Comparison of ENCODE assay signal across 21 mouse cellular contexts in the genomic region with DNA sequence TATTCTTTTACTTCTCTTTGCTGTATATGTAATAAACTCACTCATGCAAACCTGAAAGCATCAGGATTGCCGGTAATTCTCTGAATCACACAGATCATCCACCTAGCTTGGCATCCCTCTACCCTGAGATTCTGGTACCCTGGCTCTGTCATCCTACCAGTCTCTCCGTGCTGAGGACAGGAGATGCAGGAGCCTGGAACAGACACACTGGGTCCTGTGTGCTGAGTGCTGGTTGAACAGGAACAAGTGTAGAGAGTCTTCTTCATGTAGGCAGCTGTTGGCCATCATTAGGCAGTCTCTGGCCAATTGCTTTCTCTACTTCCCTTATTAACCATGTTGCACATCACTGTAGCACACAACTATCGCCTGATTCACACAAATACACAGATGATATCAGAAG. TPM values are rescaled to one million over a fixed set of nuclear protein-coding genes. Genes with fewer than 3 reads are reported as not detected.
DNase-seq lines count a peak whose midpoint lies in the region; ATAC-seq lines count a peak whose summit lies in the region.
"Had no signal": no experiment of that assay in that cellular context is flagged by ENCODE, and none has a peak within 500 bp of the region (broad histone marks: within the 10 kb centered on the region; RNA-seq: fewer than 3 reads in every experiment).

No protein-coding gene starts in this region.

- no peak overlapping the region for H3K4me2 ChIP-seq in hindbrain, embryonic 11.5 days (replicated peaks; ENCODE audit: low read depth, low read length)

- ATAC-seq in hindbrain, embryonic 11.5 days (ENCODE audit: low FRiP score): no peak
- ATAC-seq: activated CD4-positive, CD25-positive, alpha-beta regulatory T cell, adult 4 months; CD4-positive, CD25-positive, alpha-beta regulatory T cell, adult 4 months; Patski had no signal

- no peaks in the 10 kb centered on the region for H3K4me1 ChIP-seq in heart, embryonic 10.5 days
- H3K4me1 ChIP-seq in hindbrain, embryonic 10.5 days (replicated peaks): 0 out of 2 replicates have a peak, but pooled peaks cover 2% of the 10 kb centered on the region
- no peaks in the 10 kb centered on the region for H3K4me1 ChIP-seq in hindbrain, embryonic 11.5 days (replicated peaks; ENCODE audit: control insufficient read depth, insufficient read depth, low read length)

- H3K9ac ChIP-seq in hindbrain, embryonic 11.5 days (ENCODE audit: low read depth, low read length): no peak overlapping the region

- H3K27me3 ChIP-seq in heart, embryonic 10.5 days (ENCODE audit: insufficient read depth, poor library complexity, severe bottlenecking): no peaks in the 10 kb centered on the region
- H3K27me3 ChIP-seq in hindbrain, embryonic 10.5 days (ENCODE audit: insufficient read depth, poor library complexity, severe bottlenecking): no peaks in the 10 kb centered on the region
- H3K27me3 ChIP-seq in hindbrain, embryonic 11.5 days (ENCODE audit: control insufficient read depth, insufficient read depth, low read length): no peaks in the 10 kb centered on the region
- H3K27me3 ChIP-seq: CH12.LX had no signal

- H3K27ac ChIP-seq in heart, embryonic 10.5 days: no peak overlapping the region
- H3K27ac ChIP-seq in hindbrain, embryonic 10.5 days: 0 out of 2 replicates have a peak overlapping the region, but pooled peaks have one; percentile 12
- H3K27ac ChIP-seq in hindbrain, embryonic 11.5 days (ENCODE audit: low read depth, low read length): no peak overlapping the region

- DNase-seq in heart, adult 11 months: peak; percentile 55
- DNase-seq in heart, postnatal 4 days: no peak
- DNase-seq in heart, embryonic 10.5 days (ENCODE audit: low spot score): peak; percentile 51
- no peak for DNase-seq in heart, postnatal 14 days
- no peak for DNase-seq in hindbrain, embryonic 10.5 days (ENCODE audit: low spot score)
- no peak for DNase-seq in hindbrain, embryonic 11.5 days (ENCODE audit: low spot score)
- DNase-seq: adrenal gland, adult 2 months; adrenal gland, adult 8-10 months; adrenal gland, postnatal 10 days; adrenal gland, postnatal 14 days; adrenal gland, postnatal 25 days; adrenal gland, postnatal 36 days; B cell, adult 2 months; cerebellum, adult 11 months; cerebellum, adult 11-12 months; cerebellum, adult 18-20 months had no signal

- no peaks in the 10 kb centered on the region for H3K9me3 ChIP-seq in heart, embryonic 10.5 days
- no peaks in the 10 kb centered on the region for H3K9me3 ChIP-seq in hindbrain, embryonic 10.5 days
- H3K9me3 ChIP-seq in hindbrain, embryonic 11.5 days (ENCODE audit: control insufficient read depth, low read length): no peaks in the 10 kb centered on the region

- 74% methylated on average over 3 of the region's 3 CpGs for WGBS in heart, embryonic 10.5 days
- WGBS in hindbrain, embryonic 10.5 days: 90% methylated on average over 3 of the region's 3 CpGs
- 80% methylated on average over 3 of the region's 3 CpGs for WGBS in hindbrain, embryonic 11.5 days

- no peaks in the 10 kb centered on the region for H3K36me3 ChIP-seq in heart, embryonic 10.5 days
- H3K36me3 ChIP-seq in hindbrain, embryonic 10.5 days: no peaks in the 10 kb centered on the region
- H3K36me3 ChIP-seq in hindbrain, embryonic 11.5 days (ENCODE audit: control insufficient read depth, insufficient read depth, low read length): no peaks in the 10 kb centered on the region
- H3K36me3 ChIP-seq: G1E had no signal

- intact Hi-C loops in heart, postnatal 14 days (cut with DNase I): no loop called here

- no peak overlapping the region for H3K4me3 ChIP-seq in heart, embryonic 10.5 days
- no peak overlapping the region for H3K4me3 ChIP-seq in hindbrain, embryonic 10.5 days
- no peak overlapping the region for H3K4me3 ChIP-seq in hindbrain, embryonic 11.5 days (ENCODE audit: low read depth, low read length)

RNA-seq across cellular contexts. Expression of gene Nmnat3, which starts 59.0 kb away (rescaled TPM):
- 1 to 10 TPM; 9.1 to 9.8 TPM for total RNA-seq in heart, postnatal 4 days (2021)
- 8.9 and 10.2 TPM in 2 replicates for polyA plus RNA-seq in heart, embryonic 10.5 days (2016; fragmentation: Nextera tagmentation; extraction: Ambion mirVana)
- 10 to 100 TPM in 1 of 2 experiments, 1 to 10 TPM in 1; 9.2 to 11.2 TPM for total RNA-seq in heart, postnatal 14 days (2021)
- polyA plus RNA-seq in hindbrain, embryonic 10.5 days (2016; fragmentation: Nextera tagmentation; extraction: Ambion mirVana): 2.0 and 2.3 TPM in 2 replicates
- polyA plus RNA-seq in hindbrain, embryonic 11.5 days (2014; fragmentation: Nextera tagmentation; extraction: Ambion mirVana): 2.0 and 3.2 TPM in 2 replicates

Comparison
In these comparisons a context has a peak if more than half of its experiments do, and no peak if none do; other contexts are left out.
1. DNase-seq: peak in heart, adult 11 months (single experiment) and heart, embryonic 10.5 days (single experiment); none in heart, postnatal 4 days (single experiment), heart, postnatal 14 days (0 of 2), hindbrain, embryonic 10.5 days (single experiment) and hindbrain, embryonic 11.5 days (single experiment).